ENCODE assay signal across 7 mouse cellular contexts in genomic region chr1:72871697-72872411, GRCm38 (mm10). TPM values are rescaled to one million over a fixed set of nuclear protein-coding genes. Genes with fewer than 3 reads are reported as not detected.
DNase-seq lines count a peak whose midpoint lies in the region; ATAC-seq and TF ChIP-seq lines count a peak whose summit lies in the region.

No protein-coding gene starts in this region.

- peak overlapping the region; percentile 15; the same call in 1 of the 2 replicates for H3K27ac ChIP-seq in CH12.LX (ENCODE audit: insufficient read depth, low read depth)
- H3K27ac ChIP-seq in ES-E14 (ENCODE audit: insufficient read depth, low read depth, low read length, poor library complexity, severe bottlenecking), result no peak overlapping the region
- peak overlapping the region; percentile 75 for H3K27ac ChIP-seq in embryonic facial prominence, embryonic 13.5 days
- peak overlapping the region; percentile 65 for H3K27ac ChIP-seq in hindbrain, embryonic 15.5 days (replicated peaks)
- no peak overlapping the region for H3K27ac ChIP-seq in limb, embryonic 11.5 days (replicated peaks; ENCODE audit: low read depth, low read length)
- H3K27ac ChIP-seq in neural tube, embryonic 15.5 days (replicated peaks), result peak overlapping the region; percentile 86

- ATAC-seq in embryonic facial prominence, embryonic 13.5 days (ENCODE audit: insufficient number of reproducible peaks, insufficient read depth, low FRiP score, low TSS enrichment, low read depth), result no peak
- ATAC-seq in hindbrain, embryonic 15.5 days (ENCODE audit: low FRiP score, low read depth), result peak; percentile 23
- ATAC-seq in limb, embryonic 11.5 days (ENCODE audit: insufficient number of reproducible peaks, low FRiP score, low TSS enrichment, low read depth), result no peak
- ATAC-seq in neural tube, embryonic 15.5 days (ENCODE audit: low FRiP score), result peak; percentile 43

- in situ Hi-C loops in CH12.LX (cut with MboI; ENCODE audit: low pct_ligation_motif_present, low pct_unique_long_range_greater_than_20kb, low sequenced_read_pairs) (loop anchor here (10.0 to 25.0 kb wide), 3 partner anchors 285 to 983 kb away; partner anchors contain the start of gene Smarcal1), ES-E14 (cut with MboI; ENCODE audit: low sequenced_read_pairs in 2 of 2, unreplicated experiment in 2 of 2) (loop anchor here in 1 of 2 experiments (10.0 kb wide), 1 partner anchor 953 kb away; no protein-coding TSS in a partner anchor)

- H3K9ac ChIP-seq in CH12.LX (ENCODE audit: insufficient read depth, low read depth) (peak overlapping the region; percentile 8; the same call in 1 of the 2 replicates), ES-E14 (ENCODE audit: insufficient read depth, low read depth, low read length, poor library complexity, severe bottlenecking) (no peak overlapping the region)
- peak overlapping the region; percentile 66 for H3K9ac ChIP-seq in embryonic facial prominence, embryonic 13.5 days
- peak overlapping the region; percentile 45 for H3K9ac ChIP-seq in hindbrain, embryonic 15.5 days
- no peak overlapping the region for H3K9ac ChIP-seq in limb, embryonic 11.5 days (ENCODE audit: low read length)
- peak overlapping the region; percentile 58 for H3K9ac ChIP-seq in neural tube, embryonic 15.5 days (replicated peaks)

- WGBS in embryonic facial prominence, embryonic 13.5 days, result under 1% methylated on average over 34 of the region's 34 CpGs
- under 1% methylated on average over 34 of the region's 34 CpGs for WGBS in hindbrain, embryonic 15.5 days
- under 1% methylated on average over 34 of the region's 34 CpGs for WGBS in limb, embryonic 11.5 days
- under 1% methylated on average over 34 of the region's 34 CpGs for WGBS in neural tube, embryonic 15.5 days

- H3K36me3 ChIP-seq in CH12.LX (replicated peaks in 1 of 2; ENCODE audit: control insufficient read depth in 1 of 2, insufficient read depth in 1 of 2, low read length in 1 of 2) (no peaks in the 10 kb centered on the region), ES-E14 (ENCODE audit: control insufficient read depth, insufficient read depth, low read length, poor library complexity, severe bottlenecking) (no peaks in the 10 kb centered on the region)
- peaks cover 10% of the 10 kb centered on the region for H3K36me3 ChIP-seq in embryonic facial prominence, embryonic 13.5 days
- H3K36me3 ChIP-seq in hindbrain, embryonic 15.5 days, result no peaks in the 10 kb centered on the region
- H3K36me3 ChIP-seq in limb, embryonic 11.5 days (ENCODE audit: control insufficient read depth, insufficient read depth, low read length), result no peaks in the 10 kb centered on the region
- H3K36me3 ChIP-seq in neural tube, embryonic 15.5 days, result no peaks in the 10 kb centered on the region

- no peak for TF ChIP-seq RAD21 in CH12.LX (IDR thresholded peaks at IDR 0.05; ENCODE audit: low read depth, low read length)

- TF ChIP-seq EP300 in CH12.LX (IDR thresholded peaks at IDR 0.05; ENCODE audit: low read length), result no peak

- no peak for TF ChIP-seq CTCF in CH12.LX (conservative IDR thresholded peaks at IDR 0.05 in 1 of 2, IDR thresholded peaks at IDR 0.05 in 1 of 2; ENCODE audit: low read depth in 2 of 2, low read length in 2 of 2)

- peaks cover 16 to 58% of the 10 kb centered on the region in 2 experiments for H3K4me1 ChIP-seq in CH12.LX (ENCODE audit: control insufficient read depth in 1 of 2, insufficient read depth in 2 of 2)
- no peaks in the 10 kb centered on the region; a peak in 2 of 4 replicates for H3K4me1 ChIP-seq in ES-E14 (ENCODE audit: control insufficient read depth in 2 of 2, insufficient read depth in 2 of 2, low read length in 2 of 2, poor library complexity in 1 of 2)
- H3K4me1 ChIP-seq in embryonic facial prominence, embryonic 13.5 days, result peaks cover 75% of the 10 kb centered on the region
- H3K4me1 ChIP-seq in hindbrain, embryonic 15.5 days (replicated peaks), result peaks cover 58% of the 10 kb centered on the region
- peaks cover 20% of the 10 kb centered on the region; the same call in 1 of the 2 replicates for H3K4me1 ChIP-seq in limb, embryonic 11.5 days (ENCODE audit: control insufficient read depth, insufficient read depth, low read length)
- peaks cover 78% of the 10 kb centered on the region for H3K4me1 ChIP-seq in neural tube, embryonic 15.5 days

- DNase-seq in CH12.LX (ENCODE audit: extremely low read depth) (no peak), ES-E14 (ENCODE audit: low read depth, low spot score) (no peak)
- DNase-seq in limb, embryonic 11.5 days (ENCODE audit: low spot score), result peak; percentile 57
- DNase-seq in c-Kit-positive CD71-positive TER-119-positive erythroid progenitor cells, embryonic 14.5 days (ENCODE audit: low spot score), result no peak

- H3K4me3 ChIP-seq in CH12.LX (replicated peaks in 1 of 3; ENCODE audit: low read depth in 2 of 3, low read length in 2 of 3, poor library complexity in 1 of 3) (peak overlapping the region; percentile 17 to 38 (median 36)), ES-E14 (ENCODE audit: insufficient read depth in 1 of 2, low read depth in 1 of 2, low read length in 2 of 2, poor library complexity in 1 of 2, severe bottlenecking in 1 of 2) (peak overlapping the region; percentile 31 to 61; a peak in 3 of 4 replicates)
- peak overlapping the region; percentile 73 for H3K4me3 ChIP-seq in embryonic facial prominence, embryonic 13.5 days
- peak overlapping the region; percentile 54 for H3K4me3 ChIP-seq in hindbrain, embryonic 15.5 days
- H3K4me3 ChIP-seq in limb, embryonic 11.5 days (ENCODE audit: low read depth, low read length), result peak overlapping the region; percentile 64
- peak overlapping the region; percentile 58 for H3K4me3 ChIP-seq in neural tube, embryonic 15.5 days (replicated peaks)

- H3K79me2 ChIP-seq in CH12.LX (replicated peaks; ENCODE audit: control insufficient read depth, extremely low read depth, insufficient read depth, poor library complexity, severe bottlenecking), result no peaks in the 10 kb centered on the region

- peaks cover 42% of the 10 kb centered on the region for H3K27me3 ChIP-seq in CH12.LX (replicated peaks)
- H3K27me3 ChIP-seq in embryonic facial prominence, embryonic 13.5 days, result peaks cover 24% of the 10 kb centered on the region
- 0 out of 2 replicates have a peak, but pooled peaks cover 4% of the 10 kb centered on the region for H3K27me3 ChIP-seq in hindbrain, embryonic 15.5 days
- peaks cover 14% of the 10 kb centered on the region for H3K27me3 ChIP-seq in limb, embryonic 11.5 days (ENCODE audit: control insufficient read depth, insufficient read depth, low read length)
- H3K27me3 ChIP-seq in neural tube, embryonic 15.5 days (replicated peaks), result 0 out of 2 replicates have a peak, but pooled peaks cover under 1% of the 10 kb centered on the region

- no peaks in the 10 kb centered on the region for H3K9me3 ChIP-seq in CH12.LX (replicated peaks; ENCODE audit: low read length)
- no peaks in the 10 kb centered on the region for H3K9me3 ChIP-seq in ES-E14 (ENCODE audit: control insufficient read depth, insufficient read depth, low read depth, low read length)
- no peaks in the 10 kb centered on the region for H3K9me3 ChIP-seq in embryonic facial prominence, embryonic 13.5 days
- no peaks in the 10 kb centered on the region for H3K9me3 ChIP-seq in hindbrain, embryonic 15.5 days
- H3K9me3 ChIP-seq in limb, embryonic 11.5 days (ENCODE audit: control insufficient read depth, low read length), result no peaks in the 10 kb centered on the region
- no peaks in the 10 kb centered on the region for H3K9me3 ChIP-seq in neural tube, embryonic 15.5 days (replicated peaks)

- dilution Hi-C loops in CH12.LX (cut with MboI; ENCODE audit: extremely low pct_ligation_motif_present, extremely low pct_unique_long_range_greater_than_20kb, low sequenced_read_pairs), result no loop called here

- H3K4me2 ChIP-seq in CH12.LX (ENCODE audit: insufficient read depth, low read depth, poor library complexity, severe bottlenecking), result peak overlapping the region; percentile 68
- peak overlapping the region; percentile 85 for H3K4me2 ChIP-seq in embryonic facial prominence, embryonic 13.5 days
- H3K4me2 ChIP-seq in hindbrain, embryonic 15.5 days, result peak overlapping the region; percentile 98
- H3K4me2 ChIP-seq in limb, embryonic 11.5 days (ENCODE audit: low read depth, severe bottlenecking), result peak overlapping the region; percentile 85
- H3K4me2 ChIP-seq in neural tube, embryonic 15.5 days, result peak overlapping the region; percentile 94

- no peak for TF ChIP-seq POLR2A in CH12.LX (IDR thresholded peaks at IDR 0.05; ENCODE audit: low read depth, low read length)

TF ChIP-seq in CH12.LX, 34 proteins besides CTCF, POLR2A, EP300 and RAD21 (continues in another document):
- TF ChIP-seq MAX (IDR thresholded peaks at IDR 0.05; ENCODE audit: low read length) (no peak), GABPA (IDR thresholded peaks at IDR 0.05; ENCODE audit: insufficient replicate concordance, low read depth, low read length) (no peak), PAX5 (IDR thresholded peaks at IDR 0.05; ENCODE audit: low read length) (no peak), E2F4 (IDR thresholded peaks at IDR 0.05; ENCODE audit: insufficient replicate concordance, low read depth, low read length) (no peak)

TF ChIP-seq in ES-E14, 5 proteins besides CTCF, POLR2A, EP300 and RAD21:
- TF ChIP-seq HCFC1 (IDR thresholded peaks at IDR 0.05; ENCODE audit: borderline replicate concordance, insufficient read depth, low read length), result no peak
- no peak for TF ChIP-seq CHD2 (IDR thresholded peaks at IDR 0.05; ENCODE audit: low read depth, low read length)

RNA-seq across cellular contexts. Expression of gene Igfbp5, which starts 2.8 kb away (rescaled TPM):
- total RNA-seq in CH12.LX (2012; rRNA removed) (0.04 and 0.08 TPM in 2 replicates), CH12.LX (2014; rRNA removed) (not detected in 2 replicates), ES-E14 (2012; rRNA removed) (1.3 and 2.1 TPM in 2 replicates)
- polyA plus RNA-seq in CH12.LX (2012; ENCODE audit: insufficient read length, low read depth), result 0.09 and 0.14 TPM in 2 replicates
- 141 and 165 TPM in 2 replicates for polyA plus RNA-seq in embryonic facial prominence, embryonic 13.5 days (2015; fragmentation: Nextera tagmentation; extraction: Ambion mirVana)
- polyA plus RNA-seq in hindbrain, embryonic 15.5 days (2015; fragmentation: Nextera tagmentation; extraction: Ambion mirVana), result 48.5 and 56.5 TPM in 2 replicates
- 47.0 and 48.4 TPM in 2 replicates for polyA plus RNA-seq in limb, embryonic 11.5 days (2014; fragmentation: Nextera tagmentation; extraction: Ambion mirVana)
- 90.8 and 102 TPM in 2 replicates for polyA plus RNA-seq in neural tube, embryonic 15.5 days (2015; fragmentation: Nextera tagmentation; extraction: Ambion mirVana)

RNA-seq across cellular contexts. Expression of gene Igfbp2, which starts 47.6 kb away (rescaled TPM):
- 386 and 662 TPM in 2 replicates for total RNA-seq in CH12.LX (2012; rRNA removed)
- 264 and 294 TPM in 2 replicates for total RNA-seq in CH12.LX (2014; rRNA removed)
- 350 and 355 TPM in 2 replicates for polyA plus RNA-seq in CH12.LX (2012; ENCODE audit: insufficient read length, low read depth)
- total RNA-seq in ES-E14 (2012; rRNA removed), result 1,066 and 2,076 TPM in 2 replicates
- polyA plus RNA-seq in embryonic facial prominence, embryonic 13.5 days (2015; fragmentation: Nextera tagmentation; extraction: Ambion mirVana), result 469 and 555 TPM in 2 replicates
- polyA plus RNA-seq in hindbrain, embryonic 15.5 days (2015; fragmentation: Nextera tagmentation; extraction: Ambion mirVana), result 463 and 473 TPM in 2 replicates
- 262 and 290 TPM in 2 replicates for polyA plus RNA-seq in limb, embryonic 11.5 days (2014; fragmentation: Nextera tagmentation; extraction: Ambion mirVana)
- polyA plus RNA-seq in neural tube, embryonic 15.5 days (2015; fragmentation: Nextera tagmentation; extraction: Ambion mirVana), result 278 and 341 TPM in 2 replicates

Comparison
In these comparisons a context has a peak if more than half of its experiments do, and no peak if none do; other contexts are left out.
1. H3K27ac ChIP-seq: peak in CH12.LX (single experiment), embryonic facial prominence, embryonic 13.5 days (single experiment), hindbrain, embryonic 15.5 days (single experiment) and neural tube, embryonic 15.5 days (single experiment); none in ES-E14 (single experiment) and limb, embryonic 11.5 days (single experiment).
2. H3K9ac ChIP-seq: peak in CH12.LX (single experiment), embryonic facial prominence, embryonic 13.5 days (single experiment), hindbrain, embryonic 15.5 days (single experiment) and neural tube, embryonic 15.5 days (single experiment); none in ES-E14 (single experiment) and limb, embryonic 11.5 days (single experiment).
3. ATAC-seq: peak in hindbrain, embryonic 15.5 days (single experiment) and neural tube, embryonic 15.5 days (single experiment); none in embryonic facial prominence, embryonic 13.5 days (single experiment) and limb, embryonic 11.5 days (single experiment).
4. RNA of gene Igfbp5, which starts 2.8 kb away (polyA plus RNA-seq): 141 to 165 TPM in embryonic facial prominence, embryonic 13.5 days, 90.8 to 102 TPM in neural tube, embryonic 15.5 days, 48.5 to 56.5 TPM in hindbrain, embryonic 15.5 days and 47.0 to 48.4 TPM in limb, embryonic 11.5 days; 0.09 to 0.14 TPM in CH12.LX; every median in the first group is over 10 times any median in the second.
5. Peak in every context shown above with its lines, with median percentiles within 50 percentile points of each other: H3K4me2 ChIP-seq and H3K4me3 ChIP-seq.